Mouse (Mus musculus) testis, postnatal 14 days (tissue): Measurements from ENCODE around the gene Olfr373.
"Not testable (repeated sequence)": the region's sequence is repeated elsewhere in the genome, so short reads cannot be mapped to it uniquely, and the experiment has no call there.

Source experiments
- DNase-seq: peaks from one replicate; pipeline ENCODE4 v3.0.0; 2021; ENCODE audit warnings: low spot score

Olfr373 gene

DNA sequence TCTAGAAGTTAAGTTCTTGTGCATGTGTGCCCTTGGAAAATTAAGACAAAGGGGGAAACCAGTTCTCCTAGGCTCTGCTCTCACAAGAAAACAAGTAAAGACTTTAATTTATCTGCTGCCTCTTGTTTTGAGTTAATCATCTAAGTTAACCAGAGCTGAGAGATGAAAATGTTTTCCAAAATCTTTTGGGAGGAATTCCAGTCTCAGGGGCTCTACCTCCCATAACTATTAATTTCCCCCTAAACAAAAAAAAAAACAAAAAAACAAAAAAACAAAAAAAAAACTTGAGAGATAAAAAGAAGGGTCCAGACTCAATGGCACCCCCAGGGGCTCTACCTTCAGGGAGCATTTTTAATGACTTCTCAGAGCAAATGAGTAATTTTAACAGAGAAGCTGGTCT, at the start of gene Olfr373:
Gene Olfr373 (plus strand): TSS at position 301 of the 400 bp plus-strand sequence.
- DNase-seq, result not testable (repeated sequence)

GRCm38 (mm10) chr8:72040918-72041317, 42.1 kb upstream of the Olfr373 start, which contains the start of gene Olfr372:
Gene Olfr372, plus strand, starts transcription at chr8:72041218.
- not testable (repeated sequence) for DNase-seq

GRCm38 (mm10) chr8:72042493-72042892, 40.5 kb upstream of the Olfr373 start:
- DNase-seq, result no peak

DNA sequence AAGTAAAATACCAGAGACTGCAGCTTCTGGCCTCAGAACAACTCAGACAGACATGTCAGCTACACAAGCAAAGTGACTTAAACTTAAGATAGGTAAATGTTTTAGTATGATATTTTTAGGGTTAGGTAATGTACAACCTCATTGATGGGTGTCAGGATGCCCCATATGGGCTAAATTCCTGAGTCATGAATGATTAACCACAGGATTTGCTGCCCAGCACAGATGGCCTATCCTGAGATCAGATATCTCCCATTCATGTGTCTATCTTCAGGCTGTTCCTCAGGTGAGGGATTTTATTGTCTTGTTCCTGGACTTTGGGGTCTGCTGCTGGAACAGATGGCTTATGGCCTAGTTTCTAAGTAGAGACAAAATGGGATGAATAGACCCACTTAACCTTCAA, 28.3 kb upstream of the Olfr373 start:
- not testable (repeated sequence) for DNase-seq

DNA sequence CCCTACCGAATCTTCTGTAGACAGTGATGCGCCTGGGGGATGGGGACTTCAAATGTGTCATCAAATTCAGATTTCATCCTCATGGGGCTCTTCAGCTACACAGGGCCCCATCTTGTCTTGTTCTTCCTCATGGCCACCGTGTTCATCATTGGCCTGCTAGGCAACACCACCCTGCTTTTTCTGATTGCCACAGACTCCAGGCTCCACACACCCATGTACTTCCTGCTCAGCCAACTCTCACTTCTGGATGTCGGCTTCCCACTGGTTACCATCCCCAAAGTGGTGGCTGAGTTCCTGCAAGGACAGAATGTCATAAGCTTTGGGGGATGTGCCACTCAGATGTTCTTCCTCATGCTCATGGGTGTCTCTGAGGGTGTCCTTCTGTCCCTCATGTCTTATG, 25.3 kb upstream of the Olfr373 start:
- DNase-seq, result not testable (repeated sequence)

GRCm38 (mm10) chr8:72066819-72067399, 16.1 kb upstream of the Olfr373 start:
- not testable (repeated sequence) for DNase-seq

- no peak for DNase-seq
These were observed 1.8 kb downstream of the Olfr373 start for GRCm38 (mm10) chr8:72084744-72085143.

- not testable (repeated sequence) for DNase-seq
These were observed 4.6 kb downstream of the Olfr373 start for GRCm38 (mm10) chr8:72087611-72088010.

GRCm38 (mm10) chr8:72096721-72097120, 13.7 kb downstream of the Olfr373 start:
- DNase-seq, result not testable (repeated sequence)

DNA sequence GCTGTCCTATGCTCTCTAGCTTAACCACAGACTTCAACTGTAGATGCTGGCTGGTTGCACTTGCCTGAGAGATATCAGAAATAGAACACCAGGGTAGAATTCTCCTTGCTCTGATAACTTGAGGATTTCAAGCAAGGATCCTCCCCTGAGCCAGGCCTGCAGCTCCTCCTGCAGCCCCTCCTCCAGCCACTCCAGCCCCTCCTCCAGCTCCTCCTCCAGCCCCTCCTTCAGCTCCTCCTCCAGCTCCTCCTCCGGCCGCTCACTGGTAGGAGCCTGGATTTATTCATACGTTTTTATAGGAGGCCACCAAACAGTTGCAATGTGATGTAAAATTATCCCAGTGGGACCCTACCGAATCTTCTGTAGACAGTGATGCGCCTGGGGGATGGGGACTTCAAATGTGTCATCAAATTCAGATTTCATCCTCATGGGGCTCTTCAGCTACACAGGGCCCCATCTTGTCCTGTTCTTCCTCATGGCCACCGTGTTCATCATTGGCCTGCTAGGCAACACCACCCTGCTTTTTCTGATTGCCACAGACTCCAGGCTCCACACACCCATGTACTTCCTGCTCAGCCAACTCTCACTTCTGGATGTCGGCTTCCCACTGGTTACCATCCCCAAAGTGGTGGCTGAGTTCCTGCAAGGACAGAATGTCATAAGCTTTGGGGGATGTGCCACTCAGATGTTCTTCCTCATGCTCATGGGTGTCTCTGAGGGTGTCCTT, 16.6 kb downstream of the Olfr373 start:
- peak; percentile 46 for DNase-seq

DNA sequence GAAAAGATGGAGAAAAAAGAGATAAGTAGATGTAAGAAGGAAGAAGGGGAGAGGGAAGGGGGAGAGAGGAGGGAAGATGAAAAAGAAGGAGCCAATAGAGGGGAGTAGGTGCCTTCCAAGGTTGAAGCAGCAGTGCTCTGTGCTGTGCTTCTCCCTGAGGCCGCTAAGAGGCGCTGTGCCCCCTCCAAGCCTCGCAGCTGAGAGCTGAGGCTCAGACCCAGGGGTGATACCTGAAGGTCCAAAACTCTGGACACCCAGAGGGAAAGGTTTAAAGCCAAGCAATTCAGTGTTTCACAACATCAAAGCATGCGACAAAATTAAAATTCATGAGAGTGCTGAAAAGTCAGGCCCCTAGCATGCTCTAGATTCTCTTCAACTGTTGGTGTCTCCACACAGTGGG, 22.2 kb downstream of the Olfr373 start:
- DNase-seq, result no peak

GRCm38 (mm10) chr8:72106740-72107139, 23.8 kb downstream of the Olfr373 start, which contains the start of gene Olfr374:
Gene Olfr374, plus strand, starts transcription at chr8:72107040.
- DNase-seq, result no peak

GRCm38 (mm10) chr8:72110876-72111275, 27.9 kb downstream of the Olfr373 start:
- no peak for DNase-seq

GRCm38 (mm10) chr8:72112486-72112885, 29.5 kb downstream of the Olfr373 start:
- DNase-seq, result no peak

DNA sequence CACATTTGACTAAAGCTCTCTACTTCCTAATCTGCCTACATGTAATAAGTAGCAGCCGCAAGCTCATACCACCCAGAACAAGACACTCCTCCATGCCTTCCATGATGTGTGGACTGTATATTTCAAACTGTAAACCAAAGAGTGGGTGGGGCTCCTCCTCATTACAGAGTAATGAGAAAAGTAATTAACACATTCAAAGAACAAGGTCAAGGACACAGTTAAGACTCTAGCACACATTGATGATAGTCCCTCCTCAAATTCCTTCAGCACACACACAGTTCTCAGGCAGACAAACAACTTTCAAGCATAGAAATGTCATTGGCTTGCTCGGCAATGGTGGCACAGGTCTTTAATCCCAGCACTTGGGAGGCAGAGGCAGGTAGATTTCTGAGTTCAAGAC, 32.2 kb downstream of the Olfr373 start:
- no peak for DNase-seq

- DNase-seq, result no peak
These were observed 35.6 kb downstream of the Olfr373 start for GRCm38 (mm10) chr8:72118616-72119015.

- not testable (repeated sequence) for DNase-seq
These were observed 38.5 kb downstream of the Olfr373 start for GRCm38 (mm10) chr8:72121486-72121885.

GRCm38 (mm10) chr8:72121997-72122396, 39.0 kb downstream of the Olfr373 start:
- DNase-seq, result no peak

- DNase-seq, result no peak
These were observed 44.9 kb downstream of the Olfr373 start for GRCm38 (mm10) chr8:72127834-72128233.

GRCm38 (mm10) chr8:72131251-72131650, 48.3 kb downstream of the Olfr373 start:
- no peak for DNase-seq

DNA sequence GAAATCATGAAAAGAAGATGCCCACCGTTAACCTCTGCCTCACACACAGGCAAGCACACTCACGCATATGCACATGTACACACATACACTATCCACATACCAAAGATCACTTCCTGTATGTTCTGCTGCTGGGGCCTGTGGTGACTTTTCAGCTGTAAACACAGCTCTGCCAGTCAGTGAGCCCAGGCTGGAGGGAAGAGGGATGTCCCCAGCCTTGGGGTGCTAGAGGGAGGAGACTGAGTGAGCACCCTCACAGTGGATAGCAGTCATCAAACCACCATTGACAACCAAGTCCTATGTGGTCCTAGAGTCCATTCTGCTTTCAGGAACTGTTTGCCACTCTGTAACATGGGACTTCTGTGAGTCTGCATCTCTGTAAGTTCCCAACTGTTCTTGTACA, 48.9 kb downstream of the Olfr373 start:
- DNase-seq, result no peak

- DNase-seq, result no peak
These were observed 49.4 kb downstream of the Olfr373 start for GRCm38 (mm10) chr8:72132417-72132816.

- DNase-seq, result no peak
These were observed 49.9 kb downstream of the Olfr373 start for GRCm38 (mm10) chr8:72132891-72133290.

- DNase-seq, result no peak
These were observed 50.5 kb downstream of the Olfr373 start for GRCm38 (mm10) chr8:72133507-72133906.
